Mouse (Mus musculus): Measurements from ENCODE around the gene Efl1. TPM values are rescaled to one million over a fixed set of nuclear protein-coding genes. Genes with fewer than 3 reads are reported as not detected.
A peak's percentile ranks its signal among the peaks of the same experiment; 100 is the strongest.

Gene Efl1
- total and polyA plus RNA-seq, 3 experiments = 19.5 to 27.4 (median 21.0) TPM

DNA sequence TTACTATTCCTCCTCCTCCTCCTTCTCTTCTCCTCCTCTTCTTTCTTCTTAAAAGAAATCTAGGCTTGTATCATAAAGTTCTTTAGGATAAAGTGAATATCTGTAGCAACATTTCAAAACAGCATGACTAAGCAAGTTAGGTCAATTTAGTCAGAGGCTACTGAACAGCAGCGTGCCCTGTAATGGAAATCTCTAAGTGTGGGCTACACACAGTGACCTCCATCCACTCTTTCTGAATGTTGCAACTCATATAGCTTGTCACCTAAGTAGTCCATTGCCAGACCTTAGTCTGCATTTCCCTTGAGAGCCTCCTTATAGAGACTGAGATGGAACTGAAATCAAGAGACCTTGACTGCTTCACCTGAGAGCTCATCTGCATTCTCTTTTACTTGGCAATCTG is 116.5 kb downstream of the Efl1 start:
- in situ Hi-C loops (cut with MboI; ENCODE audit: low pct_ligation_motif_present, low pct_unique_long_range_greater_than_20kb, low sequenced_read_pairs) = no loop called here
- dilution Hi-C loops (cut with MboI; ENCODE audit: extremely low pct_ligation_motif_present, extremely low pct_unique_long_range_greater_than_20kb, low sequenced_read_pairs) = no loop called here
- no peak overlapping the region for H3K4me2 ChIP-seq (ENCODE audit: insufficient read depth, low read depth, poor library complexity, severe bottlenecking)
- H3K79me2 ChIP-seq (replicated peaks; ENCODE audit: control insufficient read depth, extremely low read depth, insufficient read depth, poor library complexity, severe bottlenecking) = no peaks in the 10 kb centered on the region
- H3K4me3 ChIP-seq (replicated peaks in 1 of 3; ENCODE audit: low read depth in 2 of 3, low read length in 2 of 3, poor library complexity in 1 of 3) = no peak overlapping the region
- H3K9me3 ChIP-seq (replicated peaks; ENCODE audit: low read length) = no peaks in the 10 kb centered on the region
- H3K4me1 ChIP-seq (ENCODE audit: control insufficient read depth in 1 of 2, insufficient read depth in 2 of 2) = peaks cover 4 to 35% of the 10 kb centered on the region in 2 experiments; a peak in 3 of 4 replicates
- no peaks in the 10 kb centered on the region for H3K27me3 ChIP-seq (replicated peaks)
- H3K9ac ChIP-seq (ENCODE audit: insufficient read depth, low read depth) = no peak overlapping the region
- TF ChIP-seq GABPA (IDR thresholded peaks at IDR 0.05; ENCODE audit: insufficient replicate concordance, low read depth, low read length) = no peak
- no peak for TF ChIP-seq NRF1 (IDR thresholded peaks at IDR 0.05; ENCODE audit: low read depth, low read length)
- TF ChIP-seq E2F4 (IDR thresholded peaks at IDR 0.05; ENCODE audit: insufficient replicate concordance, low read depth, low read length) = no peak
- TF ChIP-seq CHD2 (IDR thresholded peaks at IDR 0.05; ENCODE audit: low read length) = no peak
- TF ChIP-seq USF2 (conservative IDR thresholded peaks at IDR 0.05; ENCODE audit: low read depth, low read length) = no peak
- no peak for TF ChIP-seq MAX (IDR thresholded peaks at IDR 0.05; ENCODE audit: low read length)
- no peak for TF ChIP-seq EP300 (IDR thresholded peaks at IDR 0.05; ENCODE audit: low read length)
- TF ChIP-seq UBTF (IDR thresholded peaks at IDR 0.05; ENCODE audit: low read depth, low read length) = no peak
- DNase-seq (ENCODE audit: extremely low read depth) = no peak
- no peak overlapping the region for H3K27ac ChIP-seq (ENCODE audit: insufficient read depth, low read depth)
- H3K36me3 ChIP-seq (replicated peaks in 1 of 2; ENCODE audit: control insufficient read depth in 1 of 2, insufficient read depth in 1 of 2, low read length in 1 of 2) = peaks cover 16 to 68% of the 10 kb centered on the region in 2 experiments

DNA sequence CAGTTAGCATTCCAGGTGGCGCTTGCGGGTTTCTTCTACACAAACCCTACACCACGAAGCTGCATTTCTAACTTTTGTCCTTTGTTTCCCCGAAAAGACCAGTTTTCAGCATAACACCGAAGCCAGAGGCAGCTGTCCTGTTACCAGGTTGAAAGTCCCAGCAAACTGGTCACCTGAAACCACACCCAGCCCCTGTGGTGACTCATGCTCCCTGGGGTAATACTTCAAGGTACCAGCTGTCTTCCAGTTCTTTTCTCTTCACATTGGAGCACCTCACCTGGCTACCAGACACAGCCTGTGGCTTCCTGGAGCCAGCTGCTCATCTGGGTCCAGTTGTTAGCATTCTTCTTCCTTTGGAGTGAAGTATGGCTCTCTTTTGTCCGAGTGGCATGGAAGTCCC is 118.2 kb downstream of the Efl1 start:
- H3K4me3 ChIP-seq (replicated peaks in 1 of 3; ENCODE audit: low read depth in 2 of 3, low read length in 2 of 3, poor library complexity in 1 of 3) = no peak overlapping the region
- H3K36me3 ChIP-seq (replicated peaks in 1 of 2; ENCODE audit: control insufficient read depth in 1 of 2, insufficient read depth in 1 of 2, low read length in 1 of 2) = peaks cover 11 to 65% of the 10 kb centered on the region in 2 experiments
- peaks cover 4 to 35% of the 10 kb centered on the region in 2 experiments; a peak in 3 of 4 replicates for H3K4me1 ChIP-seq (ENCODE audit: control insufficient read depth in 1 of 2, insufficient read depth in 2 of 2)
- no peaks in the 10 kb centered on the region for H3K27me3 ChIP-seq (replicated peaks)
- peak; percentile 42 for DNase-seq (ENCODE audit: extremely low read depth)
- TF ChIP-seq KAT2A (IDR thresholded peaks at IDR 0.05; ENCODE audit: insufficient replicate concordance, low read length) (no peak), BHLHE40 (IDR thresholded peaks at IDR 0.05; ENCODE audit: low read depth, low read length) (peak; percentile 58), EP300 (IDR thresholded peaks at IDR 0.05; ENCODE audit: low read length) (peak; percentile 72), TCF12 (IDR thresholded peaks at IDR 0.05; ENCODE audit: low read depth, low read length) (peak; percentile 82; the same call in 1 of the 2 replicates), JUN (IDR thresholded peaks at IDR 0.05; ENCODE audit: insufficient read depth, low read depth, low read length) (peak; percentile 36; the same call in 1 of the 2 replicates), ZKSCAN1 (IDR thresholded peaks at IDR 0.05; ENCODE audit: borderline replicate concordance, low read depth, low read length) (no peak), ETS1 (conservative IDR thresholded peaks at IDR 0.05; ENCODE audit: low read depth, low read length) (peak; percentile 90)
- H3K79me2 ChIP-seq (replicated peaks; ENCODE audit: control insufficient read depth, extremely low read depth, insufficient read depth, poor library complexity, severe bottlenecking) = no peaks in the 10 kb centered on the region
- H3K9ac ChIP-seq (ENCODE audit: insufficient read depth, low read depth) = no peak overlapping the region
- no peaks in the 10 kb centered on the region for H3K9me3 ChIP-seq (replicated peaks; ENCODE audit: low read length)
- in situ Hi-C loops (cut with MboI; ENCODE audit: low pct_ligation_motif_present, low pct_unique_long_range_greater_than_20kb, low sequenced_read_pairs) (no loop called here), dilution Hi-C loops (cut with MboI; ENCODE audit: extremely low pct_ligation_motif_present, extremely low pct_unique_long_range_greater_than_20kb, low sequenced_read_pairs) (no loop called here)
- H3K4me2 ChIP-seq (ENCODE audit: insufficient read depth, low read depth, poor library complexity, severe bottlenecking) = no peak overlapping the region
- no peak overlapping the region for H3K27ac ChIP-seq (ENCODE audit: insufficient read depth, low read depth)
